Mouse (Mus musculus) lung, adult 18-20 months (tissue): ENCODE results near the gene Paf1.

Experiments used
- DNase-seq, 2 experiments: peaks; one replicate each; pipeline ENCODE4 v3.0.0; 2022; ENCODE audit warnings: mixed read lengths in 2 of 2

The Paf1 gene

DNA sequence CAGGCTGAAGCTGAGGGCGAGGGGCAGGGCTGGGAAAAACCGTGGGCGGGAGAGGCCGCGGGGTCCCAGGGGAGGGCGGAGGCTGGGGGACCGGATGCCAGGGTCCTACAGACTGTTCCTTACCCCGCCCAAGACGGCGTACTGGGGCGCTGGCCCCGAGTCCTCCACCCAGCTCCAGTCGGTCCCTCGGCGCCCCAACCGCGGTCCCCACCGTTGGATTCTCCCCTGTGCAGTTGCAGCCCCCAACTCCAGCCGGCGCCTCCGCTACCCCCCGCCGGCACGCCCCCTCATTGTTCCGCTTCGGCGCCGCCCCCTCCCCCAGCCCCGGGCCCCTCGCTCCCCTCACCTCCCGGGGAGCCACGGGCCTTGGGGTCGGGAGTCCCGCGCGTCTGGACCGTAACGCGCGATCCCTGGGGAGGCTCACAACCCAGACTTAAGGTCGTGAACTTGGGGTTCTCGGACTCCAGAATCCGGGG lies 21.2 kb upstream of the Paf1 start:
- peak; percentile 58 to 70 for DNase-seq

DNA sequence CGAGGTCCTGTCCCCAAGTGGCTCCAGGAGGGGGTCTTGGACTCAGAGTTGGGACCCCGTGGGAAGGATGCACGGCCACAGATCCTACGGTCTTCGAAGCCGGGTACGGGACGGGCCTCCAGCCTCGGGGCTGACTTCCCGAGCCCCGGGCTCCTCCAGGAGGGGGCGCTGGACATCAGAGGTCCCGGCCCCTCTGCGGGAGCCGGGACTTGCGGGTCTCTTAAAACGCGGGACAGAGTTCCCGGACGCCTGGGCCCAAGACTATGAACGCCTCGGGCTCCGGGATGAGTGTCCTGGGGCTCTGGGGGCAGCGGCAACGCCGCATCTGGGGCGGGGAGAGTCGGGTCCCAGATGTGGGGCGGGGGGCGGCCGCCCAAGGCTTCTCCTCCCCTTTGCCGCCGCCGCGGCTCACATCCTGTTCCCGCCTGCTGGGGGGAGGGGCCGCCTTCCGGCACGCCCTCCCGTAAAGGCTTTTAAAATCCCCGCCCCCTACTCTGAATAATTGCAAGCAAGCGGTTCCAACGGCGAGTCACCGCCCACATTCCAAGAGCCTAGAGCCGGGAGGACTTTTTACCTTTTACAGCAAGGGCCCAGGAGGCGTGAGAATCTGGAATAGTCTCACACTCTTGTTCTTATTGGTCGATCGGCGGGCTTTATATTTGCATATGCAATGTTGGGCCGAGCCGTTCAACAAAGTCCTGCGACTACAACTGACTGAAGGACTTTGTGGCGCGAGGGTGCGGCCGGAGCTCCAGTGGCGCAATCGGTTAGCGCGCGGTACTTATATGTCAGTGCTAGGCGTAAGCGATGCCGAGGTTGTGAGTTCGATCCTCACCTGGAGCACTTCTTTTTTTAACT lies 20.3 kb upstream of the Paf1 start, which contains the start of gene Plekhg2:
TSS of gene Plekhg2 (minus strand) at position 349 of the 858 bp plus-strand sequence.
- DNase-seq: peak; percentile 99

DNA sequence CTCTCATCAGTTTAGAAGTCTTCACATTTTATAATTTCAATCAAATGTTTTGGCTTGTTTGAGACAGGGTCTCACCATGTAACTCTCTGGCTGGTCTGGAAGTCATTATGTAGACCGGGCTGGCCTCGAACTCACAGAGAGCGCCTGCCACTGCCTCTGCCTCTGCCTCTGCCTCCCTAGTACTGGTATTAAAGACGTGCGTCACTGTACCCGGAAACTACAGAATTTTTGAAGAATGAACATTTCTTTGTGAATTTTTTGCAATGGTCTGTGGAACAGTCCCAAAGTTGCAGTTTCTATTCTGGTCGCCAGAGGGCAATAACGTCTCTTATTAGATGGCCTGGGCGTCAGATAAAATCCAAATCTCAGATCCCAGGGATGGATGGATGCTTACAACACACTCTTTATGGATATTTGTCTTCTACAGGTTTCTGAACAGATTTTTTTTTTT lies 19.6 kb upstream of the Paf1 start:
- peak; percentile 79 to 85 for DNase-seq

DNA sequence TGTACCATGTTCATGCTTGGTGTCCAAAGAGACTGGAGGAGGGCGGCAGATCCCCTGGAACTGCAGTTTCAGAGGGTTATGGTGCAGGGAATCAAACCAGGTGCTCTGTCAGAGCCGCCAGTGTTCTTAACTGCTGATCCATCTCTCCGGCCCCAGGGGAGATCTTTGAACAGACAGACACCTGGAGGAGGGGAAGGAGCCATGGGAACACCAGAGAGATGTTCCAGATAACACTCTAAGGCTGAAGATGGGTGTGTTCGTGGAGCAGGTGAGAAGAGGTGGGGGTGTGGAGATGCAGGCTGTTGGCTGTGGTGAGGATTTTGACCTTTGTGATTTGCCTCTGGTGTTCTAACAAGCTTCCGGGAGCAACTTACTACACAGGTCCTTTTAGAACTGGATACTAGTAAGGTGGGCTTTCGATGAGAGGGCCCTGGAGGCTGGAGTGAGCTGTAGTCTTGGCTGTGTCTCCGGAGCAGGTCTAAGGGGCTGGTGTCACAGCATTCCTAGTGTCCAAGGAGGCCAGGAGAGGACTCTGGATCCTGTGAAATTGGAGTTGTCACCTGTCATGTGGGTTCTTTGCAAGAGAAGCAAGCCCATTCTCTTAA lies 18.8 kb upstream of the Paf1 start:
- DNase-seq: no peak

DNA sequence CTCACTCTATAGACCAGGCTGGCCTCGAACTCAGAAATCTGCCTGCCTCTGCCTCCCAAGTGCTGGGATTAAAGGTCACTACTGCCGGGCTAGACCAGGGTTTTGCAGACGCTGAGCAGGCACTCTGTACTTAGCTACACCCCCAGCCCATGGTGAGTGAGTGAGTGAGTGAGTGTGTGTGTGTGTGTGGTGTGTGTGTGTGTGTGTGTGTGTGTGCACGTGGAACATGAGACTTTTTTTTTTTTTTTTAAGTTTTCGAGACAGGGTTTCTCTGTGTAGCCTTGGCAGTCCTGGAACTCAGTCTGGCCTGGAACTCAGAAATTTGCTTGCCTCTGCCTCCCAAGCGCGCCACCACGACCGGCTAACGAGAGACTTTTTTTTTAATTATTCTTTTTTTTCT lies 18.1 kb upstream of the Paf1 start:
- no peak for DNase-seq

DNA sequence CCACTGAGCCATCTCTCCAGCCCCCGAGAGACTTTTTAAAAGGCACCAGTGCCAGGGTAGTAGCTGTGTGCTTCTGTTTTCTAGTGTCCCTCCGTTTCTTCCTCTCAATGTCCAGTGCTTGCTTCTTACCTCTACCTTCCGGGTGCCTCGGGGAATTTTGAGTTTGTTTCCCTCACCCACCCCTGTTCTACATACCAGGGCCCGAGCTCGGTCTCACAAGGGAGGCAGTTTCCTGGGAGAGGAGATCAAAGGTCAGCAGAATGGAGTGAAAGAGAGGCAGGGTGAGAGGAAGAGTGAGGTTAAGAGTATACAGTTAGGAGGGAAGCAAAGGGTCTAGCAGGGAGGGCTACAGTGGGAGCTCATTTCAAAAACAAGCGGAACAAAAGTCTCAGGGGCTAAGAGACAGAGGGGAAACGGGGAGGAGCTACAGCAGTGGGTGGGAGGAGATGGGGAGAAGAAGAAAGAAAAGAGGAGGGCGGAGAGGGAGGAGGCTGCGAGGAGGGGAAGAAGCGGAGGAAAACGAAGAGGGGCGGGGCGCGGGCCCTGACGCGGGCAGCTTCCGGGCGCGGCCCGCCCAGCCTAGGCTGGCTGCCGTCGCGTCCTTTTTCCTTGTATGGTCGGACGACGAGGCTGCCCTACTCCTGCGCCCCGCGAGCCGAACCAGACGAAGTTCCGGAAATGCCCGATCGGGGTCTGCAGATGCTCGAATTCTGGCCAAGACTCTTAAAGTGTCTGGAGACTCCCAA lies 17.4 kb upstream of the Paf1 start:
- peak; percentile 95 to 97 for DNase-seq

DNA sequence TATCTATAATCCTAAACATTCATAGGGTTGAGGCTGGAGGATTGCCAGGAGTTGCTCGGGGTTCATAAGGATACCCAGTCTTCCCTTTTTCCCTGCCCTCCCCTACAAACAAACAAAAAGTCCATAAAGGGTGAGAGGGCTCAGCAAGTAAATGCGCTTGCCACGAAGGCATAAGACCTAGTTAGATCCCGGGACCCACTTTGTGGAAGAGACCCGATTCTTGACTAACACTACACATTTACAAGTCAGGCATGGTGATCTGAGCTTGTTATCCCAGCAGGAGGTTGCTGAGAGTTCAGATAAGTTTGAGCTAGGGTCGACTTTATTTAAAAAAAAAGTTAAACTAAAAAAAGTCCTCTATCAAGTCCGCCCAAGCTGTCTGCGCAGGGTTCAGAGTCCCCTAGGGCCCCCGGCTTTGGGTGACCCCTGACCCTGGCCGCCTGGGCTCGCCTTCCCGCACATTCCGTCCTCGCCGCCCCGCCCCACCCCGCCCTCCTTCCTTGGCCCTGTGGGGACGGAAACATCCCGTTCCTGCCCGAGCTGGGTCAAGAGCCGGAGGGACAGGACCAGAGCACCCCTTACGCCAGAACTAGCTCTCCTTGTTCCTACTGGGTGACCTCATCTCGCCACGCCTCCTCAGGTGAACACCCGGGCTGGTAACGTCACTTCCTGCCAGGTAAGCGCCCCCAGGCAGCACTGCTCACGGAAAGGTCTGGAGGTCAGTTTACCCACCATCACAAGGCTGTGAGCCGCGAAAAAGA lies 16.6 kb upstream of the Paf1 start:
- peak; percentile 95 to 97 for DNase-seq

DNA sequence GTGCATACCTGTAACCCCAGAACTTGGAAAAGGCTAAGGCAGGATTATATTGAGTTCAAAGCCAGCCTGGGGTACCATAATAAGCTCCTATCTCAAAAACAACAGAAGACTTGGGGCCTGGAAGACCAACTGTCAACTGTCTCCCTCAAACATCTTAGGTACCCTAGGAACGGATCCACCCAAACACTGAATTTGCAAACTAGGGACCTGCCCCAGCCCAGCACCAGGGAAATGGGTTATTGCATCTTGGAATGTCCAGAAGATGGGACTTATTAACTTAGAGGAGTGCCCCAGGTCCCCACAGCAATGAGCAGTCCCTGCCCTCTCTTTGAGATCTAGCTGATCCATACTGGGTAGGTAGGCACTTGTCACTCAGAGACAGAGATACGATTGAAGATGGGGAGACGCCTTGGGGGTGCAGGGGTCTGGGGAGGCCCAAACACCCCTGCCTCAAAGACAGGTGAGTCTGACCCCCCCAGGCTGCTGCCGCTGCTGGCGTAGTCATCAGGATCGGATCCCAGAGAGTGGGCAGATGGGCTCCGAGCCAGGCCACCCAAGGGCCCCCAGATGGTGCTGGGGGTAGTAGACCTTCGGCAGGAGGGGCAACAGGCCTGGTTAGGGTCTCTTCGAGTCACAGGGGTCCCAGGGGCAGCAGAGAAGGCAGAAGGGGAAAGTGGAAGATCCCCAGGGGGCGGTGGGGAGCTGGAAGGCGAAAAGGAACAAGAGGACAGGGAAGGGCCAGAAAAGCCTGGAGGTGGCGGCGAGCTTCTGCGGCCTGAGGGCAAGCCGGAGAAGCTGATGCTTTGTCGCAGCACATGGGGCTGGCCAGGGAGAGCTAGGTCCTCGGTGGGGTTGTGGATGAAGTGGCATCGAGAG lies 15.3 kb upstream of the Paf1 start:
- peak; percentile 47 to 54 for DNase-seq

DNA sequence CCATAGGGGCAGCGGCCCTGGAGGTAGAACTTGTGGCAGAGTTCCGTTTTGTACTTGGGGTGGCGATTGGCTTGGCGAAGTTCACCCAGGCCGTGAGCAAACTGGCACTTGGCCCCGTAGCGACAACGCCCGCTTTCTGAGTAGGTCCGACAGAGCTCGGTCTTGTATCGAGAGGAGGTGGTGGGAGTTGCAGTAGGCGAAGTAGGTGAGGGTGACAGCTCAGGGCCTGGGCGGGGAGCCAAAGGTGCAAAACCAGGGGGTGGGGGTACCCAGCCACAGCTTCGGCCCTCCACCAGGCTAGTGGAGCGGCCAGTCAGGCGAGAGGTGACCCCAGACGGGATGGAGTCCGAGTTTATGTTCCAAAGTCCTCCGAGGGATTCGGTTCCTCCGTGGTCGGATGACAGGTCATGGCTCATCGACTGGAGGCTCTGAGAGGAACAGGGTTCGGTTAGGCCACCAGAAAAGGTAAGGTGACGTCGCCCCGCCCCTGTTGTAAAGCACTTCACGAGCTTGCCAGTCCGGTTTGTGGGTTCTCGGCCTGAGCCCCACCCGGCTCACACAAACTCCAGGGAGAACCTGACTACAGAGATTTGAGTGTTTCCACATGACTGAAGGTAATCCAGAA lies 14.6 kb upstream of the Paf1 start:
- peak; percentile 92 to 94 for DNase-seq

DNA sequence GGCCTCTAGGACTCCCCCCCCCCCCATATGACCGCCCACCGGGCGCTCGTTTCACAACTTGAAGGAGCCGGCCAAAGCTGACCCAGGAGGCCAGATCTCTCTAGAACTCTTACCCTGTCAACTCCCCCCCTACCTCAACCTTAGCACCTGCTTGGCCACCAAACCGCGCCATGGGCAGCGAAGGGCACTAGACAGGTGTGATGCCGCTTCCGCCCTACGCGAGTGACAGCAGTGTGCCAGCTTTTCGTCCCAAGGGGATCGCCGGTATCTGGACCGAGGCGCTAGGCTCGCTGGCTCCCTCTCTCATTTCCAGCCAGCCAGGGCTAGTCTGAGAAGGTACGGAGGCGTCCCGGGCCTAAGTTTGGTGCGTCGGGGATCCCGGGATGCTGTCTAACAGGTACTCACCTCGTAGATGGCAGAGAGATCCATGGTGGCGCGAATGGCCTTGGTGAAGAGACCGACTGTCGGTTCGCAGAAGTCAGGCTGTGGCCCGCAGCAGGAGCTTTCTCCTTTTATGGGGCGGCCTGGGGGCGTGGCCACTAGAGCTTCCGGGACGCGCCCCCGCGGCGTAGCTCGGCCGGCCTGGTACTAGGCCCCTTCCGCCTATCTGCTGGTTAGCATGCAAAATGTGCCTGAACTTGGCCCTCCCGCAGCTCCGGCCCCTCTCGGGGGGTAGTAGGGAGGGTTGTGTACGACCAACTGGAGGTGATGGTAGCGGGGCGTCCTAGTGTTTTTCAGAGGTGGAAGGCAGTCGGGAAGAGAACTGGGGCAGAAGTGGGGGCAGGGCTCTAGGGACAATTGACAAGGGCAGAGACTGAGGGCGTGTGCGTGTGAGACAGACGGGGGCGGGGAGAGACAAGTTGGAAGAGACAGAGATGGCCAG lies 13.7 kb upstream of the Paf1 start:
- peak; percentile 95 to 96 for DNase-seq

DNA sequence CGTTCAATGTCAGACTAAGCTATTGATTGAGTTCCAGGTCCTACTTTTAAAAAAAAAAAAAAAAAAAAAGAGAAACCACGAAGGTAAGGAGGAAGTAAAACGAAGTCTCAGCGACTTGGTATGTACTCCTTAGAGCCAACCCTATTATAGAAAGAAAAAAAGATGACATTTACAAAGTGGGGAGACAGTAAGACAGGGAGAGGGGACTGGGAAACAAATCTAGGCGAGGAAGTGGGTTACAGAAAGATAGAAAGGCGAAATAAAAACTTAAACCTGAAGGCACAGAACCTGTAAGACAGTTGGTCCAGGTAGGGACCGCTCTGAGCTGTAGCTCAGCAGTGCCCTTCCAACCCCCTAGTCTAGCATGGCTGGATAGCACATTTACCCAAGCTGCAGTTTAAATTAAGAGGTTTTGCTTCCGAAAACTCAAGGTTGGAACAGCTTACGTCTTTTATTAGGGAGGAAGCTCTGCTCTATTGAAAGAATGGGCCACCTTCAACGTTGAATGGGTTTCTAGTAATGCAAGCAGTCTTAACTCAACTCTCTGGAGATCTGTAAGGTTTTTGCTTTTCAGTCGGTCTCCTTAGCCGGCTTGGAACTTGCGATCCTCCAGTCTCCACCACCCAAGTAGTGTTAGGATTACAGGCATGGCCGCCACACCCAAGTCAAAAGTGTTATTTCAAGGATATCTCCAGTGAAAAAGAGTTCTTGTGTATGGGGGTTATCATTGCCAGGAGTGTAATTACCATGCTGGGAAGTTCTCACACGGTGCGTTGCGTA lies 12.3 kb upstream of the Paf1 start, which contains the start of gene Zfp36:
TSS of gene Zfp36 (minus strand) at position 17 of the 780 bp plus-strand sequence.
- DNase-seq: no peak

DNA sequence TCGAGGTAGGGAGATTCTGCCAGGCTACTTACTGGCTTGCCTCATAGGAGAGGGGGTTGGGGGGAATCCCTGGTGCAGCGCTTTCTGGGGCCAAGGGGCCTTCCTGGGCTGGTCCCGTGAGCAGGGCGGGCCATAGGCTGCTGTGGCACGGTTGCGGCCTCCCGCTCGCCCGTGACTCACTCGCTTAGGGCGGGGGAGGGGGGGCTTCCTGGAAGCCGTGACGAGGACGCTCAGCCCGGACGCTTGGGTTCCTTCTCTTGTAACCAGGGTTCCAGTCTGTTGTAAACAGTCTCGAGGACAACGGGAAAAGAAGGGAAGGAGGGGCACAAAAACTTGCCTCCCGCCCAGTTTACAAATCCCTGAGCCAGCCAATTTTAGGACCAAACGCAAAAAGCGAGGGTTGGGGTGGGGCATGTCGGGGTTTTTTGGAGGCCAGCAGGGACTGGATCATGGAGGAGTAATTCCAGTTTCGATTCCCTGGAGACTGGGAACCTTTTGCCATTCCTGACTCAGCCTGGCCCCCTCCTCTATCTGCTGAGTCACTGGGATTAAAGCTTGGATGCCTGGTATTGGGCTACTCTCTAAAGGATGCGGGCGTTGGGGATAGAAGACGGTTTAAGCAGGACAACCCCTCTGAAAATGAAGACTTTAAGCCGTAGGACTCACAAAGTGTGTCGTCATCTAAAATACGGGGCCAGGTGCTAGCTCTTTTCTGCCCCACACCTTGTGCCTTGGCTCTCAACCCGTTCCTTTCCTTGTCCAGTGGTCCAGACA lies 11.5 kb upstream of the Paf1 start:
- peak; percentile 91 to 95 for DNase-seq

DNA sequence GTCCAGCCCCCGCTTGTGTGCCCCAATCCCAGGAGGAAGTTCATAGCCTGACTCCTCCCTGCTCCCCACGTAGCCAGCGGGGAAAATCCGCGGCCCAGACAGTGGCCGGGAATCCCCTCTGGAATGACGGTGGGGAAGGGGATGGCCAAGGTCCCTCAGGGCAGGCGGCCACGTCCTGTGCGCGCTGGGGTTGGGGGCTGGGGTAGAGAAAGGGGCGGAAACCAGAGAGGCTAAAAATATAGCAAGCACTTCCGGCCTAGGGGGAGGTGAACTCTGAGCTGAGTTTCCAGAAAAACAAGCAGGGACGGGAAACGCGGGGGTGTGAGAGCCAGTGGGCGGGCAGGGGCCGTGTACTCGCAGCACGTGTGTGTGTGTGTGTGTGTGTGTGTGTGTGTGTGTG lies 10.8 kb upstream of the Paf1 start:
- DNase-seq: peak; percentile 92 to 95

DNA sequence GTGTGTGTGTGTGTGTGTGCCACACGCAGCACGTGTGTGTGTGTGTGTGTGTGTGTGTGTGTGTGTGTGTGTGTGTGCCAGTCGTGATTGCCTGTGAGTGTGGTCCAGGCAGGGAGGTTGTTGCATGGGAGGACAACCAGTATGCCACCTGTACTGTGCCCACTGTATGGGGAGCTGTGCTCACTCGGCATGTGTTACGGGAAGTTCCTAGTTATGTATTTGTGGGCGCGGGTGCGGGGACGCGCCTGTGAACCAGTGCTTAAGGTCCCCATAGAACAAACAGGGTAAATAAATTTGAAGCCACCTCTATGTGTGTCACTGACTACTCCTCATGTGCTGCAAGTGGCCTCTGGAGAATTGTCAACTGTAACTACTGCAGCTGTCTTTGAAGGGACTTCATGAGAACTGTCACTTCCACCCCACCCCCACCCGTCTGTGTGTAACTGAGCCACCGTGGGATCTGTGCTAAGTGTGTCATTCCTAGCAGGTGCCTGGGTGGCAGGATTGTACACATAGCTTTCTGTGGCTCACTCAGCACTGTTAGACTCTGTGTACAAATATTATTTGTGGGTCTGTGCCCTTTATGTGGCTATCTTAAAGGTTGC lies 10.3 kb upstream of the Paf1 start:
- peak in 1 of 2 experiments; percentile 18 for DNase-seq

DNA sequence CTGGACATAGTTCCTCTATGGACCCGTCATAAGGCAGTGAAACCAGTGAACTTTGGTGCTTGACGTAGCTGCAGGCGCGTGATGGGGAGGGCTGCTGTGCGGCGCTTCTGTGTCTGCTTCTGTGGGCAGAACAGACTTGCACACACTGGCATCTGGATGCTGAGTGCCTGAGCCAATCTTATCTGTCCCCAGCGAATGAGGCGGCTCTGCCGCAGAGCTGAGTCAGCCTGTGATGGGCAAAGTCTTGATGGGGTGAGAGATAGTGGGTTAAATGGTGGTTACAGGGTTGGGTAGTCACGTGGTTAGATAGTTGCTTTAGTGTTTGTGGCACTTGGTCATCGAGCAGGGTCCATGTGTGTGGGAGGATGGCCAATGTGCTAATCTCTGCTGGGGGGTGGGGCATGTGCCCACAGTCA lies 9.8 kb upstream of the Paf1 start:
- peak; percentile 67 to 73 for DNase-seq

DNA sequence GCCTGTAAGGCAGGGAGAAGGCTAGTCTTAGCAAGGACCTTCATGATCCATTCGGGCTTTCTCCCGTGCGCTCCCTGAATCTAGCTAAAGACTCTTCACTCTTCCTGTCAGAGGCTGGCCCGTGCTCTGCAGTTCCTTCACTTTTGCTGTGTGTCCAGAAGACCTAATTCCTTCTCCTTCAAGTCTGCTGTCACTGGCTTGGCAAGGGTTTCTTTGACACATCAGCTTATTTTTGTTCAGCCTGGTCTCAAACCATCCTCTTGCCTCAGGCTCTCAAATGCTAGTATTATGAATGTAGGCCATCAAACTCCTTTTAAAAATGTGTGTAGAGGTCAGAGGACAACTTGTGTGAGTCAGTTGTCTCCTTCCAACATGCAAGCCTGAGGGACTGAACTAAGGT lies 9.1 kb upstream of the Paf1 start:
- DNase-seq: no peak

DNA sequence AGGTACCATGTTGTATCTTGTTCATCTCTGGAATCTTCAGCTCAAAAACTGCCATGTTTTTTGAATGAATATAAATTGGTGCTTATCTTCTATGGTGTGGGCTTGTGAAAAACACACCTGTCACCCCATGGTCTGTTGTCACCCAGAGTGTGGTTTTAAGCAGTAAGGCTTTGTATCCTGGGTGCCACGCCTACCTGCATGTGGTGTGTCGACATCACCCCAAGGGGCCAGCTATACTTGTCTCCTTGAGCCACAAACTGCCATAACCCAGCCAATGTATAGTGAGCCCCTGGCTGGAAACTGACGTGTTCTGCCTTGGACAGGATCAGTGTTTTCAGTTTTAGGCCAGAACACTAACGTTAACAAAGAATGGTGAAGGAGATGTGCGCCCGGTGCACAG lies 8.6 kb upstream of the Paf1 start:
- DNase-seq: no peak

DNA sequence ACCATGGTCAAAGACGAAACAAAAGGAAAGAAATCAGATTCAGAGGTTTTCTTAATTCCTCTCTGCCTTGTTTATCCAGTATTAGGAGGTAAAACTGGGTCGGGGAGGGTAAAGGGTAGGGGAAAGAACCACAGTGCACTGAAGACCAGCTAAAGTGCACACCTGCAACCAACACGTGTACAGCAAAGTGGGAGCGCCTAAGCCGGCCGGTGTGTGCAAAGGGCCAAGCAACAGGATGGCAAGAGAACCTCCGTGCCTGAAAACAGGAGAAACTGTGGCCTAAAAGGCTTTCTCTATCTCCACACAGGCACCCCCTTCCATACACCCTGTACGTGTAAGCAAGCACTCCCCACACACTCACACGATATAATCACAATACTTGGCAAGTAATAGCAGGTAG lies 7.6 kb upstream of the Paf1 start:
- no peak for DNase-seq
